Mouse (Mus musculus) olfactory bulb, adult 2 months (tissue): ENCODE results near the gene Cmtr2. TPM values are rescaled to one million over a fixed set of nuclear protein-coding genes. Genes with fewer than 3 reads are reported as not detected.

Experiments
- H3K27ac ChIP-seq: fragments of 200-500 bp; 2 replicates; pipeline ENCODE4 v1.5.1; 2012; ENCODE audit warnings: low read depth, low read length; ENCODE audit not compliant: insufficient read depth
- H3K4me1 ChIP-seq: fragments of 200-500 bp; 2 replicates; pipeline ENCODE4 v1.6.1; 2012; ENCODE audit warnings: low read length; ENCODE audit not compliant: control insufficient read depth, insufficient read depth
- H3K4me3 ChIP-seq: fragments of 200-500 bp; 2 replicates; pipeline ENCODE4 v1.5.1; 2012; ENCODE audit warnings: mild to moderate bottlenecking, low read depth, low read length, moderate library complexity; ENCODE audit not compliant: insufficient read depth
- CTCF ChIP-seq: fragments of 200-500 bp; IDR thresholded peaks from 2 replicates; pipeline ENCODE4 v1.5.1; 2012; ENCODE audit warnings: low read depth, mild to moderate bottlenecking, low read length, moderate library complexity; ENCODE audit not compliant: insufficient read depth
- POLR2A ChIP-seq: fragments of 200-500 bp; IDR thresholded peaks from 2 replicates; pipeline ENCODE4 v1.6.1; 2012; ENCODE audit warnings: mild to moderate bottlenecking, low read depth, low read length, moderate library complexity; ENCODE audit not compliant: insufficient read depth
- WGBS: fragments of 180-500 bp; shearing (Covaris S2); methylation state at CpG from one replicate; pipeline ENCODE4 v1.1.7; 2018; 5-methylcytosine and 5-hydroxymethylcytosine counted together
- polyA plus RNA-seq: library from polyadenylated mRNA; stranded (reverse); fragments of >200 nt; gene quantifications from 2 replicates; pipeline ENCODE4 v1.2.4, GENCODE M21; 2012; ENCODE audit warnings: low replicate concordance; ENCODE audit not compliant: missing spikeins, insufficient read depth, insufficient read length

Gene Cmtr2
- not detected in 2 replicates for polyA plus RNA-seq

GRCm38 (mm10) chr8:110215365-110215764, at the start of gene Cmtr2:
Gene Cmtr2 (plus strand): TSS chr8:110215665.
- 77% methylated on average over 7 of the region's 7 CpGs for WGBS
- H3K4me1 ChIP-seq: peaks cover 3% of the 10 kb centered on the region
- no peak within 1 kb of the TSS for H3K4me3 ChIP-seq
- TF ChIP-seq CTCF (no peak), POLR2A (no peak)
- no peak within 1 kb of the TSS for H3K27ac ChIP-seq

- TF ChIP-seq POLR2A: no peak
- TF ChIP-seq CTCF: no peak
- no peak overlapping the region for H3K27ac ChIP-seq
- WGBS: 65% methylated on average over 8 of the region's 8 CpGs
- H3K4me1 ChIP-seq: 0 out of 2 replicates have a peak, but pooled peaks cover 2% of the 10 kb centered on the region
- H3K4me3 ChIP-seq: peak overlapping the region; percentile 40
Observed at GRCm38 (mm10) chr8:110166270-110166669, 49.2 kb upstream of the Cmtr2 start.

- Histone ChIP-seq H3K4me1 (peaks cover 6% of the 10 kb centered on the region), H3K4me3 (peak within 1 kb of the TSS; percentile 43), H3K27ac (peak within 1 kb of the TSS; percentile 32; the same call in 1 of the 2 replicates)
- under 1% methylated on average over 33 of the region's 33 CpGs for WGBS
- TF ChIP-seq POLR2A (peak; percentile 12; the same call in 1 of the 2 replicates), CTCF (peak; percentile 93)
Observed at GRCm38 (mm10) chr8:110168046-110168445, 47.4 kb upstream of the Cmtr2 start, which contains the start of gene Calb2. Gene Calb2 (minus strand): TSS chr8:110168210.

GRCm38 (mm10) chr8:110172161-110172560, 43.3 kb upstream of the Cmtr2 start:
- Histone ChIP-seq H3K4me3 (no peak overlapping the region), H3K4me1 (peaks cover 9% of the 10 kb centered on the region), H3K27ac (no peak overlapping the region)
- TF ChIP-seq CTCF (no peak), POLR2A (no peak)
- 52% methylated on average over 6 of the region's 6 CpGs for WGBS

- 86% methylated on average over 4 of the region's 4 CpGs for WGBS
- TF ChIP-seq CTCF: no peak
- TF ChIP-seq POLR2A: no peak
- Histone ChIP-seq H3K4me1 (peaks cover 24% of the 10 kb centered on the region), H3K27ac (no peak overlapping the region), H3K4me3 (no peak overlapping the region)
Observed at GRCm38 (mm10) chr8:110174826-110175225, 40.6 kb upstream of the Cmtr2 start.

- TF ChIP-seq POLR2A: no peak
- no peak for TF ChIP-seq CTCF
- WGBS: 23% methylated on average over 22 of the region's 22 CpGs
- peaks cover 22% of the 10 kb centered on the region for H3K4me1 ChIP-seq
- H3K27ac ChIP-seq: no peak overlapping the region
- H3K4me3 ChIP-seq: no peak overlapping the region
Observed at GRCm38 (mm10) chr8:110177359-110178155, 37.9 kb upstream of the Cmtr2 start.

GRCm38 (mm10) chr8:110182735-110183367, 32.6 kb upstream of the Cmtr2 start:
- 56% methylated on average over 11 of the region's 11 CpGs for whole genome bisulfite sequencing
- TF ChIP-seq POLR2A (no peak), CTCF (no peak)
- Histone ChIP-seq H3K4me1 (peaks cover 20% of the 10 kb centered on the region), H3K27ac (no peak overlapping the region), H3K4me3 (no peak overlapping the region)

GRCm38 (mm10) chr8:110183748-110184147, 31.7 kb upstream of the Cmtr2 start:
- no peak for TF ChIP-seq POLR2A
- no peak for TF ChIP-seq CTCF
- Histone ChIP-seq H3K4me3 (no peak overlapping the region), H3K27ac (no peak overlapping the region), H3K4me1 (peaks cover 17% of the 10 kb centered on the region)
- WGBS: 63% methylated on average over 11 of the region's 11 CpGs

GRCm38 (mm10) chr8:110185538-110185937, 29.9 kb upstream of the Cmtr2 start:
- WGBS: 64% methylated on average over 4 of the region's 4 CpGs
- TF ChIP-seq CTCF: no peak
- TF ChIP-seq POLR2A: no peak
- no peak overlapping the region for H3K27ac ChIP-seq
- H3K4me3 ChIP-seq: no peak overlapping the region
- H3K4me1 ChIP-seq: peaks cover 21% of the 10 kb centered on the region
